Mouse (Mus musculus) ES-CJ7 (cell line): ENCODE results near the gene Ppm1h.

Experiments used
- DNase-seq: peaks from one replicate; pipeline ENCODE4 v3.0.0; 2011; ENCODE audit warnings: low read depth, low spot score

Ppm1h gene

GRCm38 (mm10) chr10:122808186-122808585, 129.6 kb downstream of the Ppm1h start:
- DNase-seq, result no peak

GRCm38 (mm10) chr10:122809851-122810250, 131.3 kb downstream of the Ppm1h start:
- DNase-seq, result no peak

DNA sequence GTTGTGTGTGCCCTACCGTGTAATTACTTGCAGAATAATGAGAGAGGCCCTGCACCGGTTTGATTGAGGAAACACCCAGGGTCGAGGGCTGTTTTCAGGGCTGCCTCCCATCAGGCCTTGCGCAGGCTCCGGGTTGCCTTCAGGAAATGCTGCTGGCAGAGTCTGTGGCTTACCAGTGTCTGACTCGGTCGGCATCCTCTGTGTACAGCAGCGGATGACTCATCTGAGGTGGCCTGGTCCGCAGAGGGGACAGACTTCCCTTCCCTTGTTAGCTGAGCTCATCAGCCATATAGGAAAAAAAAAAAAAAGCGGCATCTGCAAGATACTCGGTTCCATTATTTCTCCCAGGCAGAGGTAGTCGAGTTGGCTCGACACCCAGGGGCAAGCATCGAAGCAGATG, 136.5 kb downstream of the Ppm1h start:
- no peak for DNase-seq

GRCm38 (mm10) chr10:122817741-122818140, 139.2 kb downstream of the Ppm1h start:
- no peak for DNase-seq

- no peak for DNase-seq
Observed at GRCm38 (mm10) chr10:122819808-122820207, 141.2 kb downstream of the Ppm1h start.

- no peak for DNase-seq
Observed at GRCm38 (mm10) chr10:122821549-122821948, 143.0 kb downstream of the Ppm1h start.

DNA sequence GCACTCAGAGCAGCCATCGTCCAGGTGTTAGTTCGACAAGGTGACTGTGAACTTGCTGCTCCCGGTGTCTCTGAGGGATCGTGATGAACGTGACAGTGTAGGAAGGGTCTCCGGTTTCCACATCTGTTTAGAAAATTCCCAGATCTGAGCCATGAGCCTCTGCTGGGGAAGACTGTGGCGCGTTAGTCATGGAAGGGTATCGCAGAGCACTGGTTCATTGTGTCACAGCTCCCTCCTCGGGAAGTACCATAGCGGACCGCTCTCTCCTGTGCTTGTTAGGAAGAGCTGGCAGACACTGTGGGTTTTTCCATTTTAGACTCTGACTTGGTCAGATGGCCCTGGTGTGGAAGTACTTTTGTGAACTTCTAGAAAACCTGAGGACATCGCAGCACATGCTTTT, 145.1 kb downstream of the Ppm1h start:
- DNase-seq, result no peak

DNA sequence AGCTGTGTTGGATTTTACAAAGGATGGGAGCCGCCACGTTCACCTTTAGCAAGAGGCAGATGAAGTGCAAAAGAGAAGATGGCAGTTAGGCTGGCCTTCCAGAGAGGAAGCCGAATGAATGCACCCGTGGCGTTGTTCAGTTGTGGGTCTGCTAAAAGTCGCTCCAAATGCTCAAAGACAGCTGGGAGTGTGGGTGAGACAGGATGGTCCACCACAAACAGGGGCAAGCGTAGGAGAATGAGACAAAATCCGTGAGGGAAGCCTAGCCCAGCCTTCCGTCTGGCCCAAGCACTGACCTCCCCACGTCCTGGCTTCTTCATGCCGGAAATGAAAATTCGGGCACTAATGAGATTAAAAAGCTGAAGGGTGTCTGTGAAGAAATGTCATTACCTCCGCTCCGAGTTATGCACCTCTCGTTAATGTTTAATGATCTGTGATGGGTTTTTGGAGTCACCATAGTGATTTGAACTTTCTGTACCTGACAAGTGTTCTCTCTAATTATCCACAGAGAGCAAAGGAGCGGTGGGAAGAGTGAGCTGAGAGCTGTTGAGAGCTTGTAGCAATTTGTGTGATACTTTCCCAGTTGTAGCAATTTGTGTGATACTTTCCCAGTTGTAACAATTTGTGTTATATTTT, 148.3 kb downstream of the Ppm1h start:
- no peak for DNase-seq

GRCm38 (mm10) chr10:122827719-122828414, 149.3 kb downstream of the Ppm1h start:
- no peak for DNase-seq

GRCm38 (mm10) chr10:122829801-122830217, 151.2 kb downstream of the Ppm1h start:
- DNase-seq, result no peak

GRCm38 (mm10) chr10:122830638-122831037, 152.1 kb downstream of the Ppm1h start:
- DNase-seq, result no peak

GRCm38 (mm10) chr10:122842014-122842413, 163.5 kb downstream of the Ppm1h start:
- DNase-seq, result no peak

DNA sequence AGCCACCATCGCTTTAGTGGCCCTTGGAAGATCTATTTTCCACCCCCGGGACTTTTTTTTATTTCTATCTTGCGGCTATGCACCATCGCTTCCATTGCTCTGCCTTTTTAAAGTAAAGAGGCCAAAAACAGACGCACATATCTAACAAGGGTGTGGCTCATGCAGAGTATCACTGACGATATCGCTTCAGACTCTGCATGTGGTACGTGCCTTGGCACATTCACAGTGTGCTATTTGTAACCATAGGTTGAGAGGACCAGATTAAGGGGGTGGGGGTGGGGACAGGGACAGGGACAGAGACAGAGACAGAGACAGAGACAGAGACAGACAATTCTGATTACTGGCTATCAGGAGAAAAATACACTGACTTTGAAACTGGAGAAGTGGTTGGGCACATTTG, 164.4 kb downstream of the Ppm1h start:
- DNase-seq, result no peak

DNA sequence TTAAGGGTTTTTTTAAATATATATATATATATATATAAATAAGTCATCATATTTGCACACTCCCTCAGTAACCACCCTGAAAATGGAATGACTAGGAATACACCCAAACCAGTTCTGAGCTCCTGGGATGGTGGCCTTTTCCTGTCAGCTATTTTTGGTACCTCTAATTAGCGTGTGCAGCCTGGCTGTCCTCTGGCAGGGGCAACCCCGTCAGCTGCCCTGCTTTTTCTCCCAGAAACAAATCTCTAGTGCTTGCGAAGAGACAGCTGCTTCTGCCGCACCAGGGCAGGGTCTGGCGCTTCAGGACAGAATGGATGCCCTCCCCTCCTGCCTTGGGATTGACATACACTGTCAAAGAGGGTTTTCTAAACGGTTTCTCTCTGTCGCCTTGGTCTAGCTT, 166.9 kb downstream of the Ppm1h start:
- DNase-seq, result no peak

DNA sequence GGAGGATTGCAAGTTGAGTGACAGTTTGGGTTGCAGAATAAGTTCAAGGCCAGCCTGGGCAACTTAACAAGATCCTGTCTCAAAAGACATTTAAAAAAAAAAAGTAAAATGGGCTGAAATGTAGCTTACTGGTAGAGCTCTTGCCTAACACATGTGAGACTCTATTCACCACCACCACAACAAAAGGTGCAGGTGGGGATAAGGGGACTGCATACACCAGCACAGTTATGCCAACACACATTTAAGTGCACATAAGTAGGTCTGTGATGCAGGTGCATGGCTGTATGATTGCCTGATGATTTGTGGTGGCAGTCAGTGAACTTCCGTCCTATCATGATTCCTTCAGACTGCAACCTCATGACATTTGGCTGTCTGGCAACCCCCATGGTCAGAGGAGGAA, 167.9 kb downstream of the Ppm1h start:
- DNase-seq, result no peak

- DNase-seq, result no peak
Observed at GRCm38 (mm10) chr10:122848020-122848457, 169.5 kb downstream of the Ppm1h start.

DNA sequence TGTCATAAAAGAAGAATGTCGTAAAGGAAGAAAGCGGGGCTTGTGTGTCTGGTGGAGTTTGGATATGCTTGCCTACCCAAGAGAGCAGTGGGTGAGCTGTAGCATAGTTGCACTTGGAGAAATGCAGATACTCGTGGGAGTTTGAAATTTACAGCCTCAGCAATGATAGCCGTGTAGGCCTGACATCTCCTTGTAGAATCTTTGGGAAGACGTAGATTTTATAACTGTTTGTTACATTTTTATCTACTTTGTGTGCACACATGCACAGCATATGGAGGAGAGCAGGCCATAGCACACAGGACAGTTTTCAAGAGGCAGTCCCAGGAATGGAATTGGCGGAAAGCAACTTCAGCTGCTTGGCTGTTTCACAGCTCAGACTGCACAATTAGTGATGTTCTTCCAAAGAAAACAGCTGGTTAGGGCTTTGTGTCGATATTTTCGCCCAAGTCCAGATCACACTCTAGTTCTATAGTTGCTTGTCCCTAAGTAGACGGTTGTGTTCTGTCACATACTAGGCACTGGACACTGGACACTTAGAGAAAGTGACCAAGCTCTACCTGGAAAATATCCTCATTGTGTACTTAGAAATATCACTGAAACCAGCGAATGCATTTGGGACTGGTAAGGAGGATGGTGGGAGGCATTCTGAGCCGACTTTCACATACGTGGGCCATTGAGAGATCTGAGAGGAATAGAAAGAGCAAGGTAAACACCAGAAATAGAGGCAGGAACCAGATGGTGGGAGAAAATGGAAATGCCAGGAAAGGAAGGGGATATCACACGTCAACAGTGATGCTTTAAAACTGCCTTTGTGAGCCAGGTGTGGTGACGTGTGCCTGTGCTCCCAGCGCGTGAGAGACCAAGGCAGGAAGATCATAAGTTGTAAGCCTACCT, 173.0 kb downstream of the Ppm1h start:
- no peak for DNase-seq

DNA sequence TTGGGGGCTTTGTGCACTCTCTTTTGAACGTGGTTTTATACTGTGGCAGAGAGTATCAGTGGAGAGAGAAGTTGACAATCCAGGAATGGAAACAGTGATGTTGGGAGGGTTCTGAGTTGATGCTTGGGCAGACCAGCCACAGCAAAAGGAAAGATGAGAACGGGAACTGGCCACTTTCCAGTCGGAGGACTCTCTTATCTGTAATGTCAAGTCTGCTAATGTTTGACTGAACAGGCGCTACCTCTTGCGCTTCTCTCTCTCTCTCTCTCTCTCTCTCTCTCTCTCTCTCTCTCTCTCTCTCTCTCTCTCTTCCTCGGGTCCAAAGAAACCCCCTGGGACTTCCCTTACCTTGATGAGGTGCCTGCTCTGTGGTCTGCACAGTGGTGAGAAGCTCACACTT, 176.0 kb downstream of the Ppm1h start:
- no peak for DNase-seq

DNA sequence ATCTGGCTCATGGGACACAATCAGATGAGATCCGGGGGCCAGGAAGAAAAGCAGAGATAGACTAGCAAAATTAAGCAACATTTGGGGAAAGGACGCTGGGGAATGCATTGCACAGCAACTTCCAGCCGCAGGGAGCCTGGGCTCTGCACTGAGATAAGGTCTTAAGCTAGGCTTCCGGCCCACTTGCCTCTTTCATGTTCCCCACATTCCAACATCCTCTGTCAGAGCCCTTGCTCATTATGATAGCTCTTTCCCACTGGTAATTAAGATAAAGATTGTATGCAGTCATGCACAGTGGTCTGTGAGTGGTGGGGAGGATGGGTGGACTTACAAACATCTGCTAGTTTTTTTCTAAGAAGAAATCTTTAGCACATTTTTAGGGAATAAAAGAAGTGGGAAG, 176.6 kb downstream of the Ppm1h start:
- DNase-seq, result no peak

DNA sequence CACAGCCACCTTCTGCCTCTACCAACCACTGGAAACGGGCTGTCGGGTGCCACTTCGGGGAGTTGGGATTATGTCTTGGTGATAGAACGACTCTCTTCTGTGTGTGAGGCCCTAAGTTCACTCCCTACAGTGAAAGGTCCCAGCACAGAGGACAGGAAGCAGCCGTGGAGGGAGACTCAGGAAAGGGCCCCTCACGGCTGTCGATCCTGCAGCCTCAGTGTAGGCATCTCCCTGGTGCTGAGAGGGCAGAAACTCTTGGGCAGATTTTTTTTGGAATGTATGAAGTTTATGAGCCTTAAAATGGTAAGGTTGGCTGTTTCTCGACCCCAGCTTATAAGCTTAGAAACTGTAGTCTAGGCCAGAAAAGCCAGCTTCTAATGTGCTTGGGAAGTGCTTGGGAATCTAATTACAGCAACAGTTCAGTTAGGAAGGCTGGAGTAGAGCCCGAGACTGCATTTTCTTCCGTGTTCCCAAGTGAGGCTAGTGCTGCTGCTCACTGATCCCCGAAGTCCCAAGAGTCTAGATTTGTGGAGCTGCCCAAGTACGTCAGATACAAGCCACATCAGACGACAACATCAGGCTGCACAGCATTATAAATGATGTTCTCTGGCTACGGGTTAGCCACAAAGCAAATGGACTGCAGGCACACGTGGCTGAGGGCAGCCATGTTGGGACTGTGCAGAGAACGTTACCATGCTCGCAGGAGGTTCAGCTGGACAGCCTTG, 177.6 kb downstream of the Ppm1h start:
- no peak for DNase-seq

GRCm38 (mm10) chr10:122857155-122857554, 178.6 kb downstream of the Ppm1h start:
- no peak for DNase-seq
